12 mouse cellular contexts compared by ENCODE assay signal in the genomic region with DNA sequence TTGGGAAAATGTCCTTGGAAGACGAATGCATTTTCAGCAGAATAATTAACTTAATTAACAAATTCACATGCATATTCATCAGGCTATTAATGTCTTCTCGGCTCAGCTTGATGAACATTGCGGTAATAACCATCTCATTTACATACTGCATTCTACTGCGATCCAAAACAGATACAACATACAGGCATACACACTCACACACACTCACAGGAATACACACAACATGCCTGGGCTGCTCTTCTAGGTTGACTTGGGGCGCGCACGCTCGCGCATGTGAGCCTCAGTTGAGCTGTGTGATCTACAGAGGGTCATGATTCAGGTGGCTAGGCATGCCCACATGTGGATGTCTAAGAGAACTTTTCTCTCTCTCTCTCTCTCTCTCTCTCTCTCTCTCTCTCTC. TPM values are rescaled to one million over a fixed set of nuclear protein-coding genes. Genes with fewer than 3 reads are reported as not detected.
DNase-seq lines count a peak whose midpoint lies in the region; ATAC-seq lines count a peak whose summit lies in the region.
"Had no signal": no experiment of that assay in that cellular context is flagged by ENCODE, and none has a peak within 500 bp of the region (broad histone marks: within the 10 kb centered on the region; RNA-seq: fewer than 3 reads in every experiment).

No protein-coding gene starts in this region.

- no peak for DNase-seq in kidney, adult 9 months
- peak; percentile 29 for DNase-seq in ZHBTc4 (ENCODE audit: low read depth, low spot score)
- DNase-seq in frontal cortex, adult 2 months (ENCODE audit: extremely low spot score in 1 of 2, low spot score in 1 of 2): no peak
- DNase-seq in B cell, adult 2 months: no peak
- DNase-seq: heart, adult 2 months had no signal

- ATAC-seq in kidney, embryonic 15.5 days (replicated peaks; ENCODE audit: low FRiP score): no peak
- ATAC-seq in embryonic facial prominence, embryonic 15.5 days (ENCODE audit: insufficient number of reproducible peaks, low FRiP score, low TSS enrichment, low read depth): no peak
- no peak for ATAC-seq in limb, embryonic 13.5 days (ENCODE audit: low FRiP score, low read depth)
- no peak for ATAC-seq in frontal cortex, adult (ENCODE audit: low TSS enrichment)

- H3K4me2 ChIP-seq in kidney, embryonic 15.5 days: peak overlapping the region; percentile 30; the same call in 1 of the 2 replicates
- H3K4me2 ChIP-seq in embryonic facial prominence, embryonic 15.5 days (replicated peaks): 0 out of 2 replicates have a peak overlapping the region, but pooled peaks have one; percentile 52
- H3K4me2 ChIP-seq in limb, embryonic 13.5 days (replicated peaks): 0 out of 2 replicates have a peak overlapping the region, but pooled peaks have one; percentile 30

- no peaks in the 10 kb centered on the region for H3K9me3 ChIP-seq in kidney, embryonic 15.5 days (replicated peaks)
- H3K9me3 ChIP-seq in embryonic facial prominence, embryonic 15.5 days (replicated peaks): no peaks in the 10 kb centered on the region
- H3K9me3 ChIP-seq in limb, embryonic 13.5 days: no peaks in the 10 kb centered on the region
- H3K9me3 ChIP-seq: intestine, embryonic 15.5 days; limb, embryonic 15.5 days; stomach, embryonic 15.5 days had no signal

- H3K36me3 ChIP-seq in kidney, embryonic 15.5 days: peaks cover 15% of the 10 kb centered on the region
- peaks cover 14% of the 10 kb centered on the region for H3K36me3 ChIP-seq in embryonic facial prominence, embryonic 15.5 days
- peaks cover 22% of the 10 kb centered on the region for H3K36me3 ChIP-seq in limb, embryonic 13.5 days
- H3K36me3 ChIP-seq: intestine, embryonic 15.5 days had no signal

- no peak overlapping the region for H3K9ac ChIP-seq in kidney, embryonic 15.5 days
- no peak overlapping the region for H3K9ac ChIP-seq in embryonic facial prominence, embryonic 15.5 days
- H3K9ac ChIP-seq in limb, embryonic 13.5 days: no peak overlapping the region
- H3K9ac ChIP-seq: limb, embryonic 15.5 days; stomach, embryonic 15.5 days had no signal

- H3K27ac ChIP-seq in kidney, embryonic 15.5 days: no peak overlapping the region
- H3K27ac ChIP-seq in embryonic facial prominence, embryonic 15.5 days (replicated peaks): no peak overlapping the region
- no peak overlapping the region for H3K27ac ChIP-seq in limb, embryonic 13.5 days
- H3K27ac ChIP-seq: heart, adult 2 months; intestine, embryonic 15.5 days; limb, embryonic 15.5 days; stomach, embryonic 15.5 days had no signal

- H3K4me3 ChIP-seq in kidney, embryonic 15.5 days (replicated peaks): no peak overlapping the region
- H3K4me3 ChIP-seq in embryonic facial prominence, embryonic 15.5 days (replicated peaks): no peak overlapping the region
- no peak overlapping the region for H3K4me3 ChIP-seq in limb, embryonic 13.5 days
- H3K4me3 ChIP-seq: heart, adult 2 months; stomach, embryonic 15.5 days had no signal

- 29% methylated on average over 9 of the region's 9 CpGs for WGBS in kidney, embryonic 15.5 days
- 31% methylated on average over 9 of the region's 9 CpGs for WGBS in embryonic facial prominence, embryonic 15.5 days
- 38% methylated on average over 9 of the region's 9 CpGs for WGBS in limb, embryonic 13.5 days

- H3K4me1 ChIP-seq in kidney, embryonic 15.5 days: peaks cover 10% of the 10 kb centered on the region; the same call in 1 of the 2 replicates
- H3K4me1 ChIP-seq in embryonic facial prominence, embryonic 15.5 days: no peaks in the 10 kb centered on the region
- H3K4me1 ChIP-seq in limb, embryonic 13.5 days: peaks cover 5% of the 10 kb centered on the region; the same call in 1 of the 2 replicates
- H3K4me1 ChIP-seq: stomach, embryonic 15.5 days had no signal

- no peaks in the 10 kb centered on the region; the same call in 1 of the 2 replicates for H3K27me3 ChIP-seq in kidney, embryonic 15.5 days
- H3K27me3 ChIP-seq in embryonic facial prominence, embryonic 15.5 days: no peaks in the 10 kb centered on the region
- peaks cover 22% of the 10 kb centered on the region for H3K27me3 ChIP-seq in limb, embryonic 13.5 days
- H3K27me3 ChIP-seq: intestine, embryonic 15.5 days; stomach, embryonic 15.5 days had no signal

RNA-seq across cellular contexts. Expression of a gene that starts 45.7 kb away (rescaled TPM):
- not detected in 2 replicates for polyA plus RNA-seq in kidney, embryonic 15.5 days (2015; fragmentation: Nextera tagmentation; extraction: Ambion mirVana)
- 0.09 TPM in 1 of 2 replicates, not detected in the other for polyA plus RNA-seq in embryonic facial prominence, embryonic 15.5 days (2015; fragmentation: Nextera tagmentation; extraction: Ambion mirVana)
- not detected in 2 replicates for polyA plus RNA-seq in limb, embryonic 13.5 days (2015; fragmentation: Nextera tagmentation; extraction: Ambion mirVana)
- 33.9 and 34.2 TPM in 2 replicates for polyA plus RNA-seq in frontal cortex, adult 2 months (2012; rRNA removed)
- polyA plus RNA-seq: heart, adult 2 months; limb, embryonic 15.5 days had no signal

Comparison
In these comparisons a context has a peak if more than half of its experiments do, and no peak if none do; other contexts are left out.
1. RNA of a gene that starts 45.7 kb away (polyA plus RNA-seq): 33.9 to 34.2 TPM in frontal cortex, adult 2 months; 0.09 TPM in embryonic facial prominence, embryonic 15.5 days, not detected in limb, embryonic 13.5 days and not detected in kidney, embryonic 15.5 days; every median in the first group is over 10 times any median in the second.
2. Peak in every context shown above with its lines, with median percentiles within 50 percentile points of each other: H3K4me2 ChIP-seq.